Mouse (Mus musculus): ENCODE measurements around the gene Drc7. TPM values are rescaled to one million over a fixed set of nuclear protein-coding genes. Genes with fewer than 3 reads are reported as not detected.
A peak's percentile ranks its signal among the peaks of the same experiment; 100 is the strongest.

Gene Drc7
- polyA plus RNA-seq, 2 experiments = 0.10 TPM; not detected in 1

DNA sequence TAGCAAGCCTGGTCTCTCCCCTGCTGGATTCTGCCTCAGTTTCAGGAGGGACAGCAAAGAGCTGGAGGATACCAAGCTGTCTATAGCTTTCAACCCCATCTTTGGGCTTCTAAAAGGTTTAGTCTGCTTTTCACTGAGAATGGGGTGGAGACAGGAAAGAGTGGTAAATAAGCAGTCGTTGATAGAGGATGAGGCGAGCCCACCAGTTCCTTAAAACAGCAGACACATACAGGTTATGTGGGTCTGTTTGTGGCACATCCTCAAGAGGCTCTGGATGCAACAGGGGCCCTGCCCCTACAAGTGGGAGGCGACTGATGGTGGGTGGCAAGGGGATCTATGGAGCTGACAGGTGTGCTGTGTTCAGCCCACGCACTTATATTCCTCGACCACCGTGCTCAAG is 3.8 kb downstream of the Drc7 start:
- TF ChIP-seq POLR2A (IDR thresholded peaks at IDR 0.05; ENCODE audit: borderline replicate concordance, extremely low read depth, insufficient read depth, insufficient read length) = no peak
- Histone ChIP-seq H3K9ac (ENCODE audit: low read depth, low read length, severe bottlenecking) (no peak overlapping the region), H3K4me2 (replicated peaks; ENCODE audit: low read depth, low read length, severe bottlenecking) (no peak overlapping the region), H3K4me1 (ENCODE audit: control insufficient read depth, insufficient read depth, low read length) (no peaks in the 10 kb centered on the region), H3K27ac (replicated peaks; ENCODE audit: low read depth, low read length) (no peak overlapping the region), H3K27me3 (ENCODE audit: control insufficient read depth, insufficient read depth, low read length) (no peaks in the 10 kb centered on the region), H3K9me3 (ENCODE audit: control insufficient read depth, low read length) (no peaks in the 10 kb centered on the region), H3K4me3 (replicated peaks; ENCODE audit: low read length) (no peak overlapping the region), H3K36me3 (ENCODE audit: control insufficient read depth, insufficient read depth, low read length) (no peaks in the 10 kb centered on the region)
- no peak for ATAC-seq (ENCODE audit: low FRiP score, low read depth)
- 82% methylated on average over 6 of the region's 6 CpGs for WGBS
- DNase-seq (ENCODE audit: low spot score) = no peak

DNA sequence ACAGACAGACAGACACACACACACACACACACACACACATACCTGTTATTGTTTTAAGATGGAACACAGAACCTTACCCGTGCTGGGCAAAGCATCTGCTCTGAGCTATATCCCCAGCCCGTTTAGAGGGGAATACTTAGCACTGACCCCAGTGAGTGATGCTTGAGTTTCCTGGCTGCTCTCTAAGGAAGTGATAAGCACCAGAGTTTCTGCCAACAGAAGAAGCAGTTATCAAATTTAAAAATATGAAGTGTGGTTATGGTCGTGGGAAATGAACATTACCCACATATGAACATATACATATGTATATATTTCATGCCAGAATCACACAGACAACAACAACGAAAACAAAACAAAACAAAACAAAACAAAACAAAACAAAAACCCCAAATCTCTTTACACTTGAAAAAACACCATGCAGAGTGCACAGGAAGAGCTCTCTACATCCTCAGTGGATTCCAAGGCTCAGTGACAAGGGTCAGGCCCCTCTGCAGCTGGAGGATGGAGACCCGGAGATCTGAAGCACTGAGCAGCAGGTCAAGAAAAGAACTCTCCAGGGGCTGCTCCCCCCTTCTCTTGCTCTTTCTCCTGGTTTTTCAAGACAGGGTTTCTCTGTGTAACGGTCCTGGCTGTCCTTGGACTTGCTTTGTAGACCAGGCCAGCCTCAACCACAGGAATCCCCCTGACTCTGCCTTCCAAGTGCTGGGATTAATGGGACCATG is 5.1 kb downstream of the Drc7 start:
- Histone ChIP-seq H3K4me1 (ENCODE audit: control insufficient read depth, insufficient read depth, low read length) (no peaks in the 10 kb centered on the region), H3K27me3 (ENCODE audit: control insufficient read depth, insufficient read depth, low read length) (no peaks in the 10 kb centered on the region), H3K9me3 (ENCODE audit: control insufficient read depth, low read length) (no peaks in the 10 kb centered on the region), H3K36me3 (ENCODE audit: control insufficient read depth, insufficient read depth, low read length) (no peaks in the 10 kb centered on the region), H3K4me2 (replicated peaks; ENCODE audit: low read depth, low read length, severe bottlenecking) (no peak overlapping the region), H3K4me3 (replicated peaks; ENCODE audit: low read length) (no peak overlapping the region), H3K9ac (ENCODE audit: low read depth, low read length, severe bottlenecking) (no peak overlapping the region), H3K27ac (replicated peaks; ENCODE audit: low read depth, low read length) (no peak overlapping the region)
- ATAC-seq (ENCODE audit: low FRiP score, low read depth) (no peak), DNase-seq (ENCODE audit: low spot score) (no peak)
- 69% methylated on average over 6 of the region's 6 CpGs for WGBS
- no peak for TF ChIP-seq POLR2A (IDR thresholded peaks at IDR 0.05; ENCODE audit: borderline replicate concordance, extremely low read depth, insufficient read depth, insufficient read length)

DNA sequence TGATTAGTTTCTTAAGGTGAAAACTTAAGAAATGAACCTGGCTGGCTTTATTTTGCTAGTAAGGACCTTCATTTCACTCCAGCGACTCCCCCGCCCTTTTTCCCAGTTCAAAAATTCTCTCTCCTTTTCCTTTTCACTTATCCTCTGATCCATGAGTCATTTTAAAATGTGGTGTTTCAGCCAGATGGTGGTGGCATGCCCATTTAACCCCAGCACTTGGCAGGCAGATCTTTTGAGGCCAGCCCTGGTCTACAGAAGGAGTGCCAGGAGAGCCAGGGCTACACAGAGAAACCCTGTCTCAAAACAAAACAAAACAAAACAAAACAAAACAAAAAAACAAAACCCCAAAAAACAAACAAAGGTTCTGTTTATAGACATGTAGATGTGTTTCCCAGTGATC is 9.6 kb downstream of the Drc7 start:
- H3K27me3 ChIP-seq (ENCODE audit: control insufficient read depth, insufficient read depth, low read length) = no peaks in the 10 kb centered on the region
- no peak overlapping the region for H3K27ac ChIP-seq (replicated peaks; ENCODE audit: low read depth, low read length)
- H3K4me3 ChIP-seq (replicated peaks; ENCODE audit: low read length) = no peak overlapping the region
- no peak for DNase-seq (ENCODE audit: low spot score)
- H3K9ac ChIP-seq (ENCODE audit: low read depth, low read length, severe bottlenecking) = no peak overlapping the region
- no peaks in the 10 kb centered on the region for H3K36me3 ChIP-seq (ENCODE audit: control insufficient read depth, insufficient read depth, low read length)
- no peak for TF ChIP-seq POLR2A (IDR thresholded peaks at IDR 0.05; ENCODE audit: borderline replicate concordance, extremely low read depth, insufficient read depth, insufficient read length)
- no peak for ATAC-seq (ENCODE audit: low FRiP score, low read depth)
- 98% methylated on average over 2 of the region's 2 CpGs for WGBS
- no peaks in the 10 kb centered on the region for H3K4me1 ChIP-seq (ENCODE audit: control insufficient read depth, insufficient read depth, low read length)
- H3K4me2 ChIP-seq (replicated peaks; ENCODE audit: low read depth, low read length, severe bottlenecking) = no peak overlapping the region
- H3K9me3 ChIP-seq (ENCODE audit: control insufficient read depth, low read length) = no peaks in the 10 kb centered on the region

DNA sequence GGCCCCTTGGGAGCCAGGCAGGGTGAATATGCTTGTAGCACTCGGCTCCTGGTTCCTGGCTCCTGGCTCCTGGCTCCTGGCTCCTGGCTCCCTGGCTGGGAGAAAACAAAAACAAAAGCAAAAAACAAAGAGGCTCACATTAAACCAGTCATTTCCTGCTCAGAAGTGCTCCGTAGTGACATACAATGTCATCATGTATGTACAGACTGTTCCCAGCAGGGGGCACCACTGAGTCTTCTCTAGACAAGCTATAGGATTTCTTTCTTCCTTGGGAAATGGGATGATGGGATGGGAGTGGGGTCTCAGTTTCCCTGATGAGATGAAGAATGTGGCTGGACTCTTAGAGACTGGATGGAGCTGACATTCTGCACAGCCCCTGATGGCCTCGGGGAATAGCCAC is 12.7 kb downstream of the Drc7 start:
- H3K4me1 ChIP-seq (ENCODE audit: control insufficient read depth, insufficient read depth, low read length) = no peaks in the 10 kb centered on the region
- no peak overlapping the region for H3K4me3 ChIP-seq (replicated peaks; ENCODE audit: low read length)
- ATAC-seq (ENCODE audit: low FRiP score, low read depth) = no peak
- peak; percentile 60 for DNase-seq (ENCODE audit: low spot score)
- no peak overlapping the region for H3K27ac ChIP-seq (replicated peaks; ENCODE audit: low read depth, low read length)
- H3K36me3 ChIP-seq (ENCODE audit: control insufficient read depth, insufficient read depth, low read length) = no peaks in the 10 kb centered on the region
- no peaks in the 10 kb centered on the region for H3K9me3 ChIP-seq (ENCODE audit: control insufficient read depth, low read length)
- TF ChIP-seq POLR2A (IDR thresholded peaks at IDR 0.05; ENCODE audit: borderline replicate concordance, extremely low read depth, insufficient read depth, insufficient read length) = no peak
- no peaks in the 10 kb centered on the region for H3K27me3 ChIP-seq (ENCODE audit: control insufficient read depth, insufficient read depth, low read length)
- 53% methylated on average over 3 of the region's 3 CpGs for WGBS
- H3K4me2 ChIP-seq (replicated peaks; ENCODE audit: low read depth, low read length, severe bottlenecking) = no peak overlapping the region
- H3K9ac ChIP-seq (ENCODE audit: low read depth, low read length, severe bottlenecking) = no peak overlapping the region

DNA sequence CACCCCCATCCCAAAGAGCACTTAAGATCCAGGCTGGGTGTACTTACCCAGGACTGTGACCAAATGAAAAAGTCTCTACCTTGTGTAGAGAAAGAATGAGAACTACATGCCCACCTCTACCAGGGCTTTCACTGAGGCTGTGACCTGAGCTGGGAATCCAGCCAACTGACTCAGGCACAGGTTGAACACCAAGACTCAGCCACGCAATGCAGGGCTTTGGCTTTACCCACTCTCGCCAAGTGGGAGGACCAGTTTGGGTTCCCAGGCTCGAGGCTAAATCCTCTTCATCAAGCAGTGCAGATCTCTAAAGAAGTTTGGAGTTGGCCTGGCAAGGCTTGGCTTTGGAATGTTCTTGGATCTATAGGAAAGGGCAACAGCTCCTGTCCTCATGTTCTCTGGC is 20.6 kb downstream of the Drc7 start:
- WGBS = 77% methylated on average over 3 of the region's 3 CpGs
- H3K9me3 ChIP-seq (ENCODE audit: control insufficient read depth, low read length) = no peaks in the 10 kb centered on the region
- no peak for DNase-seq (ENCODE audit: low spot score)
- H3K36me3 ChIP-seq (ENCODE audit: control insufficient read depth, insufficient read depth, low read length) = no peaks in the 10 kb centered on the region
- TF ChIP-seq POLR2A (IDR thresholded peaks at IDR 0.05; ENCODE audit: borderline replicate concordance, extremely low read depth, insufficient read depth, insufficient read length) = no peak
- peaks cover 2% of the 10 kb centered on the region; the same call in 1 of the 2 replicates for H3K4me1 ChIP-seq (ENCODE audit: control insufficient read depth, insufficient read depth, low read length)
- no peak overlapping the region for H3K9ac ChIP-seq (ENCODE audit: low read depth, low read length, severe bottlenecking)
- H3K4me3 ChIP-seq (replicated peaks; ENCODE audit: low read length) = no peak overlapping the region
- no peak overlapping the region for H3K27ac ChIP-seq (replicated peaks; ENCODE audit: low read depth, low read length)
- H3K4me2 ChIP-seq (replicated peaks; ENCODE audit: low read depth, low read length, severe bottlenecking) = no peak overlapping the region
- no peaks in the 10 kb centered on the region for H3K27me3 ChIP-seq (ENCODE audit: control insufficient read depth, insufficient read depth, low read length)
- no peak for ATAC-seq (ENCODE audit: low FRiP score, low read depth)
